Mouse (Mus musculus): Measurements from ENCODE around the gene Nop16. TPM values are rescaled to one million over a fixed set of nuclear protein-coding genes. Genes with fewer than 3 reads are reported as not detected.
A peak's percentile ranks its signal among the peaks of the same experiment; 100 is the strongest.

Nop16 gene
- polyA plus RNA-seq, 1 experiment from 2014 or later: 95.6 TPM

DNA sequence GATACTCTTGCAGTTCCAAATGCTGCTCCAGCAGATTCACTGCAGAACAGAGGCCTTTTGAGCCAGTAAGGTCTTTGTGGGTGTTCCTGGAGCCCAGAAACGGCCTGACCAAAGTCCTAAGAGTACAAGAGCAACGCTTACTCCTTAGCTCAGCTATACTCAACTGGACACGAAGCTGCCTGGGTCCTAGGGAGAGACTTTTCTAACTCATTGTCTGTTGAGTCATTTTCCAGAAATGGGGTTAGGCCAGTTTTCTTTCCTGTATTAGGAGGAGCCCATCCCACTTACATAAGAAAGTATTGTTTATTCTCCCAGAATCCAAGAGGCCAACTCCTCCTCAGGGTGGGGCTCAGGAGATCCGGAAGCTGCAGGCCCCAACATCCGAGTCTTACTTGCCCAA, 15.5 kb upstream of the Nop16 start:
- H3K9me3 ChIP-seq (ENCODE audit: control insufficient read depth, low read length): no peaks in the 10 kb centered on the region
- no peak overlapping the region for H3K4me3 ChIP-seq (ENCODE audit: low read depth, low read length)
- no peak overlapping the region for H3K9ac ChIP-seq (ENCODE audit: low read length)
- H3K27me3 ChIP-seq (ENCODE audit: control insufficient read depth, insufficient read depth, low read length): 0 out of 2 replicates have a peak, but pooled peaks cover under 1% of the 10 kb centered on the region
- H3K36me3 ChIP-seq (ENCODE audit: control insufficient read depth, insufficient read depth, low read length): no peaks in the 10 kb centered on the region
- ATAC-seq (ENCODE audit: insufficient number of reproducible peaks, low FRiP score, low TSS enrichment, low read depth) (no peak), DNase-seq (ENCODE audit: low spot score) (no peak)
- WGBS: 85% methylated on average over 5 of the region's 5 CpGs
- H3K27ac ChIP-seq (replicated peaks; ENCODE audit: low read depth, low read length): no peak overlapping the region
- H3K4me1 ChIP-seq (ENCODE audit: control insufficient read depth, insufficient read depth, low read length): peaks cover 2% of the 10 kb centered on the region; the same call in 1 of the 2 replicates
- no peak overlapping the region for H3K4me2 ChIP-seq (ENCODE audit: low read depth, severe bottlenecking)

DNA sequence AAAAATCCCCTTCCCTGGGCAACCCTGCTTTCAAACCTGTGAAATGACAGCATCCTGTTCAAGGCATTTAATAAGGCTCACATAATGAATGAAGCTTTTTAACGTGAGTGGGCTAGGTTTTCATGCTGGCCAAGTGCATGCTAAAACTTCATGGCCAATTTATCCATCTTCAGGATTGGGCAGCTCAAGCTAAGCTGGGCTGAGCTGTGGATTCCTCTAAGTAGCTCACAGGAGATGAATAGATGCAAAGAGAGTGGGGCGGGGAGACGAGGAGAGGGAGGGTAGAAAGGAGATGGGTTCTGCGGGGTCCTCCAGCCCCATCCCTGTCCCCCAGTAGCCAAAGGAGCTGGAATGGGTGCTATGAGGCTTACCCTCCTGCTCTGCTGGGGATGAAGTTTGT, 14.3 kb upstream of the Nop16 start:
- no peak overlapping the region for H3K9ac ChIP-seq (ENCODE audit: low read length)
- H3K4me1 ChIP-seq (ENCODE audit: control insufficient read depth, insufficient read depth, low read length): 0 out of 2 replicates have a peak, but pooled peaks cover 2% of the 10 kb centered on the region
- H3K4me3 ChIP-seq (ENCODE audit: low read depth, low read length): no peak overlapping the region
- H3K4me2 ChIP-seq (ENCODE audit: low read depth, severe bottlenecking): no peak overlapping the region
- no peak for ATAC-seq (ENCODE audit: insufficient number of reproducible peaks, low FRiP score, low TSS enrichment, low read depth)
- no peaks in the 10 kb centered on the region for H3K9me3 ChIP-seq (ENCODE audit: control insufficient read depth, low read length)
- 70% methylated on average over 4 of the region's 4 CpGs for WGBS
- no peaks in the 10 kb centered on the region for H3K36me3 ChIP-seq (ENCODE audit: control insufficient read depth, insufficient read depth, low read length)
- DNase-seq (ENCODE audit: low spot score): no peak
- no peaks in the 10 kb centered on the region for H3K27me3 ChIP-seq (ENCODE audit: control insufficient read depth, insufficient read depth, low read length)
- H3K27ac ChIP-seq (replicated peaks; ENCODE audit: low read depth, low read length): no peak overlapping the region

DNA sequence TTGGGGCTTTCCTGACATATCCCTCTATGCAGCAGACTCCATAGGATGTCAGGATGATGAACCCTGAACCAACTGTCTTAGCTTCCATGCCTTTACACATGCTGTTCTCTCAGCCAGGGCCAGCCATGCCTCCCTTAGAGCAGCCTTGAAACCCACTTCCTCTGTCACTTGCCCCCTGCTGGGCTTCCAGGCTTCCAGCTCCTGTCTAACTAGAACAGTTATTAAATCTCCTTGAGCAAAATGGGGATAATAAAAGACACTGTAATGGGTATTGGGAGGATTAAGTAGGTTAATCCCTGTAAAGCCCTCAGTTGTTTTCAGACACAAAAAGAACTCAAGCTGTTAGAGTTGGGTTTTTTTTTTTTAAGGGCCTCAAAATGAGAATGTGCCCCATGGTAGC, 13.6 kb upstream of the Nop16 start:
- H3K9ac ChIP-seq (ENCODE audit: low read length): no peak overlapping the region
- H3K4me2 ChIP-seq (ENCODE audit: low read depth, severe bottlenecking): no peak overlapping the region
- DNase-seq (ENCODE audit: low spot score) (no peak), ATAC-seq (ENCODE audit: insufficient number of reproducible peaks, low FRiP score, low TSS enrichment, low read depth) (no peak)
- no peaks in the 10 kb centered on the region for H3K27me3 ChIP-seq (ENCODE audit: control insufficient read depth, insufficient read depth, low read length)
- H3K27ac ChIP-seq (replicated peaks; ENCODE audit: low read depth, low read length): peak overlapping the region; percentile 32; the same call in 1 of the 2 replicates
- H3K9me3 ChIP-seq (ENCODE audit: control insufficient read depth, low read length): no peaks in the 10 kb centered on the region
- no peaks in the 10 kb centered on the region for H3K36me3 ChIP-seq (ENCODE audit: control insufficient read depth, insufficient read depth, low read length)
- H3K4me3 ChIP-seq (ENCODE audit: low read depth, low read length): no peak overlapping the region
- 0 out of 2 replicates have a peak, but pooled peaks cover 2% of the 10 kb centered on the region for H3K4me1 ChIP-seq (ENCODE audit: control insufficient read depth, insufficient read depth, low read length)

DNA sequence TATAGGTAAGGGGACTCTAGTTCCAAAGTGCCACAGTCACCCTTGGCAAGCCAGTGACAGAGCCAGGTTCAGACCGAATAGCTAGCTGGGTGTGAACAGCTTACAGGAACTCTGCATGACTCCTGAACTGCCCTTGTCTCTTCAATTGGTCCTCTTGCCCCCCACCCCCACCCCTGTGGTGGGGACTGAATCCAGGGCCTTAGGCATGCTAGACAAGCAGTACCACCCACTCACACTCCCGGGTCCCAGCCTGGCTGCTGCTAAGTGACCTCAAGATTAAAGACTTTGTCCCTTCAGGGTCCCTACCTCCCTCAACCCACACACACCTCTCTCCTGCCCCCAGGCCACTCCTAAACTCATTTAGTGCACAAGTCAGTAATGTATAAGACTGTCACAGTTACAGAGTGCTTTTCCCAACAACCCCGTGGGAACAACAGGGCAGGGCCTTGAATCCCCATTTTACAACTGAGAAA, 12.8 kb upstream of the Nop16 start:
- DNase-seq (ENCODE audit: low spot score) (peak; percentile 43), ATAC-seq (ENCODE audit: insufficient number of reproducible peaks, low FRiP score, low TSS enrichment, low read depth) (0 out of 2 replicates have a peak, but pooled peaks have one; percentile 60)
- no peaks in the 10 kb centered on the region for H3K27me3 ChIP-seq (ENCODE audit: control insufficient read depth, insufficient read depth, low read length)
- H3K4me1 ChIP-seq (ENCODE audit: control insufficient read depth, insufficient read depth, low read length): 0 out of 2 replicates have a peak, but pooled peaks cover 2% of the 10 kb centered on the region
- 15% methylated on average over 3 of the region's 3 CpGs for WGBS
- no peak overlapping the region for H3K9ac ChIP-seq (ENCODE audit: low read length)
- no peak overlapping the region for H3K4me3 ChIP-seq (ENCODE audit: low read depth, low read length)
- no peaks in the 10 kb centered on the region for H3K9me3 ChIP-seq (ENCODE audit: control insufficient read depth, low read length)
- H3K4me2 ChIP-seq (ENCODE audit: low read depth, severe bottlenecking): 0 out of 2 replicates have a peak overlapping the region, but pooled peaks have one; percentile 1
- H3K27ac ChIP-seq (replicated peaks; ENCODE audit: low read depth, low read length): no peak overlapping the region
- no peaks in the 10 kb centered on the region for H3K36me3 ChIP-seq (ENCODE audit: control insufficient read depth, insufficient read depth, low read length)

DNA sequence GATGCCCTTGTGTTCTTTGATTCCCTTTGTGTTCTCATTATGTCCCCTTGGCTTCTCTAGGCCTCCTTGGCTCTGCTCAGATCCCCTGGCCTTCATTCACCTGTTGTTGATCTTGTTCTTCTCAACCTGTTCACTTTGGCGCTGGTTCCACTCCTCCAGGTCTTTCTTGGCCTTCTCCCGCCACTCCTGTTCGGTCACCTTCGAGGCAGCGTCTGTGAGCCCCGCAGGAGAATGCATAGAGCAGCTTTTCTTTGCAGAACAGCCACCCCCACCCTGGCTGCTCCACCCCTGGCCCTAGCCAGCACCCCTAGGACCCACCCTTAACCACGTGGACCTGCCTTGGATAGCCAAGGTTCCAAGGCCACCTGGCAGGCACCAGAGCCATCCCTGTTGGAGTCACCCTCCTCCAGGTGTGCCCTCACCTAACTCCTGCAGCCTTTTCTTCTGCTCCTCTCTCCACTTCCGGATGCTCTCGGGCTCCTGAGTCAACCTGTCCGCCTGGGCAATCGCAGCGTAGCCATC, 8.8 kb upstream of the Nop16 start:
- ATAC-seq (ENCODE audit: insufficient number of reproducible peaks, low FRiP score, low TSS enrichment, low read depth) (no peak), DNase-seq (ENCODE audit: low spot score) (no peak)
- H3K27me3 ChIP-seq (ENCODE audit: control insufficient read depth, insufficient read depth, low read length): no peaks in the 10 kb centered on the region
- no peak overlapping the region for H3K27ac ChIP-seq (replicated peaks; ENCODE audit: low read depth, low read length)
- no peak overlapping the region for H3K9ac ChIP-seq (ENCODE audit: low read length)
- no peaks in the 10 kb centered on the region for H3K4me1 ChIP-seq (ENCODE audit: control insufficient read depth, insufficient read depth, low read length)
- no peak overlapping the region for H3K4me3 ChIP-seq (ENCODE audit: low read depth, low read length)
- no peaks in the 10 kb centered on the region for H3K36me3 ChIP-seq (ENCODE audit: control insufficient read depth, insufficient read depth, low read length)
- no peaks in the 10 kb centered on the region for H3K9me3 ChIP-seq (ENCODE audit: control insufficient read depth, low read length)
- no peak overlapping the region for H3K4me2 ChIP-seq (ENCODE audit: low read depth, severe bottlenecking)
- WGBS: 89% methylated on average over 12 of the region's 12 CpGs

DNA sequence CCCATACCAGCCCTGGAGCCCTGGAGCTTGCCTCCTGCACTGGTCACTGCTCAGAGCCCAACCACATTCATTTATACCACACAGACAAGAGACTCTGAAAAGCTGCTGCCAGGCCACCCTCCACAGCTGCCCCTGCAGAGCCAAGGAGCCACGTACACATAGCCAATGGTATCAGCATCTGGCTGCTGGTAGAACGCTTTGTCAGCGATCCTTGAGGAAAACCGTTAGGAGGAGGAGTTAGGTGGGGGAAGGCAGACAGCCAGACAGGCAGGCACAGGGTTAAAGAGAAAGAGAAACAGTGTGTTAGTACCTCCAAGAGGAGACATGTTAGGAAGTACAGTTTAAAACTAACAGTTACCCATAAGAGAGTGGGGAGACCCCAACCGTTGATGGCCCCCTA, 7.0 kb upstream of the Nop16 start:
- Histone ChIP-seq H3K36me3 (ENCODE audit: control insufficient read depth, insufficient read depth, low read length) (no peaks in the 10 kb centered on the region), H3K9me3 (ENCODE audit: control insufficient read depth, low read length) (no peaks in the 10 kb centered on the region), H3K4me3 (ENCODE audit: low read depth, low read length) (no peak overlapping the region), H3K4me2 (ENCODE audit: low read depth, severe bottlenecking) (no peak overlapping the region), H3K9ac (ENCODE audit: low read length) (no peak overlapping the region), H3K27ac (replicated peaks; ENCODE audit: low read depth, low read length) (no peak overlapping the region), H3K27me3 (ENCODE audit: control insufficient read depth, insufficient read depth, low read length) (no peaks in the 10 kb centered on the region), H3K4me1 (ENCODE audit: control insufficient read depth, insufficient read depth, low read length) (no peaks in the 10 kb centered on the region)
- no peak for DNase-seq (ENCODE audit: low spot score)
- WGBS: 66% methylated on average over 5 of the region's 5 CpGs
- no peak for ATAC-seq (ENCODE audit: insufficient number of reproducible peaks, low FRiP score, low TSS enrichment, low read depth)

DNA sequence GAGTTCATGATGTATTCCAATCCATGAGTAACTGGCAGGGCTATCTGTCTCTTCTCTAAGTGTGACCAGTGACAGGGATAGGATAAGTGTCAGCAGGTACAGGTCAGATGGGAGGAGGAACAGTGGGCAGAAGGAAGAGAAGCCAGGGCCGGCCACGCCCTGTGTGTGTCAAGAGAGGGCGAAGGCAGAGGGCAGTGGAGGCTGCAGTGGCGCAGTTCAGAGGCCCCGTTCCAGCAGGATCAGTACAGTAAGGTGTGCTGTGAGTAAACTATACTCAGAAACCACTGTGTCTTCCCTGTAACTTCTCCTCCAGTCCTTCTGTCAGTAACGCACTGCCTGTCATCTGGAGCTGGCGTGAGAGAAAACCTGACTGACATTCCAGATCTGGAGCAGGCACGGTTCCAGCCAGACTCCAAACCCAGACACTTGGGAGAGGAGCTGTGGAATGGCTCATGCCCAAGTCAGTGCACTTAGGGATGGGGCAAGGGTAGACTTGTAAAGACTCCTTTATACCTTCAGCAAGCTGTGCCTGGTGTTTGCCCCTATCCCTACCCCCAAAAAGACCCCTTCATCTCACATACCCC, 6.3 kb upstream of the Nop16 start:
- WGBS: 77% methylated on average over 8 of the region's 8 CpGs
- Histone ChIP-seq H3K4me2 (ENCODE audit: low read depth, severe bottlenecking) (no peak overlapping the region), H3K4me1 (ENCODE audit: control insufficient read depth, insufficient read depth, low read length) (peaks cover 2% of the 10 kb centered on the region), H3K9me3 (ENCODE audit: control insufficient read depth, low read length) (no peaks in the 10 kb centered on the region), H3K27me3 (ENCODE audit: control insufficient read depth, insufficient read depth, low read length) (no peaks in the 10 kb centered on the region), H3K36me3 (ENCODE audit: control insufficient read depth, insufficient read depth, low read length) (no peaks in the 10 kb centered on the region), H3K27ac (replicated peaks; ENCODE audit: low read depth, low read length) (no peak overlapping the region), H3K4me3 (ENCODE audit: low read depth, low read length) (no peak overlapping the region), H3K9ac (ENCODE audit: low read length) (no peak overlapping the region)
- ATAC-seq (ENCODE audit: insufficient number of reproducible peaks, low FRiP score, low TSS enrichment, low read depth) (no peak), DNase-seq (ENCODE audit: low spot score) (no peak)

DNA sequence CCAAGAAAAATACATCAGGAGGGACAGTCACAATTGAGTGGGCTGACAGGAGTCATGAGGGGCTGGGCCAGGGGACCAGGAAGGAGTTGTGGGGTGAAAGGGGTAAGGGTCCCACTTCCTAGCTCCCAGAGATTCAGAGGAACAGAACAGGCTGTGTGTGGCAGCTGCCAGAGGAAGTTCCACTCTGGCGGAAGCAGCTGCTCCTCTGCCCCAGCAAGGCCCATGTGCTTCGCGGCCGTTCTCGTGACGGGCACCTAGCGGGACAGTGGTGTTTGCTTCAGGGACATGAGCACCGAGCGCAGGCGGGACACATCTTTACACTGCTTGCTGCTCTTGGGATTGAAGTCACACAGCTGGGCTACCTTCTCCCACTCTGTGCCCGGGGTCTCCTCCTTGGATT, 3.7 kb upstream of the Nop16 start:
- H3K36me3 ChIP-seq (ENCODE audit: control insufficient read depth, insufficient read depth, low read length): no peaks in the 10 kb centered on the region
- ATAC-seq (ENCODE audit: insufficient number of reproducible peaks, low FRiP score, low TSS enrichment, low read depth) (no peak), DNase-seq (ENCODE audit: low spot score) (no peak)
- 92% methylated on average over 11 of the region's 11 CpGs for WGBS
- no peaks in the 10 kb centered on the region for H3K9me3 ChIP-seq (ENCODE audit: control insufficient read depth, low read length)
- H3K27me3 ChIP-seq (ENCODE audit: control insufficient read depth, insufficient read depth, low read length): no peaks in the 10 kb centered on the region
- H3K27ac ChIP-seq (replicated peaks; ENCODE audit: low read depth, low read length): no peak overlapping the region
- no peak overlapping the region for H3K4me3 ChIP-seq (ENCODE audit: low read depth, low read length)
- H3K4me2 ChIP-seq (ENCODE audit: low read depth, severe bottlenecking): no peak overlapping the region
- peaks cover 4% of the 10 kb centered on the region for H3K4me1 ChIP-seq (ENCODE audit: control insufficient read depth, insufficient read depth, low read length)
- H3K9ac ChIP-seq (ENCODE audit: low read length): no peak overlapping the region

All from limb, embryonic 11.5 days (tissue).